Mouse (Mus musculus) midbrain, embryonic 14.5 days (tissue): ENCODE measurements at regions not wholly inside any gene's neighbourhood (a gene's known extent, or its start where the extent isn't known, plus 50 kb on each side); places are given as distances from the start of the nearest gene placed in this dataset.

Source experiments
- ATAC-seq: fragments of 200-750 bp; cut with Nextera tagmentation; 2 replicates; pipeline ENCODE4 v1.8.0; 2017; ENCODE audit warnings: moderate number of reproducible peaks, moderate library complexity; ENCODE audit not compliant: low FRiP score, low TSS enrichment
- DNase-seq: peaks from one replicate; pipeline ENCODE4 v3.0.0-alpha.2; 2015
- H3K27ac ChIP-seq: fragments of 300-500 bp; sonication (generic); replicated peaks from 2 replicates; pipeline ENCODE4 v1.5.1; 2014; ENCODE audit warnings: mild to moderate bottlenecking, low read depth, low read length, moderate library complexity
- H3K27me3 ChIP-seq: fragments of 300-500 bp; sonication (generic); 2 replicates; pipeline ENCODE4 v1.6.1; 2014; ENCODE audit warnings: low read length, control low read depth, mixed read lengths; ENCODE audit not compliant: control insufficient read depth, insufficient read depth
- H3K36me3 ChIP-seq: fragments of 300-500 bp; sonication (generic); 2 replicates; pipeline ENCODE4 v1.6.1; 2014; ENCODE audit warnings: low read length, control low read depth; ENCODE audit not compliant: control insufficient read depth, insufficient read depth
- H3K4me1 ChIP-seq: fragments of 300-500 bp; sonication (generic); 2 replicates; pipeline ENCODE4 v1.6.1; 2014; ENCODE audit warnings: mild to moderate bottlenecking, antibody characterized with exemption, low read length, control low read depth; ENCODE audit not compliant: control insufficient read depth, insufficient read depth
- H3K4me2 ChIP-seq: fragments of 300-500 bp; sonication (generic); 2 replicates; pipeline ENCODE4 v1.6.1; 2014; ENCODE audit warnings: mild to moderate bottlenecking, low read length, moderate library complexity
- H3K4me3 ChIP-seq: fragments of 300-500 bp; sonication (generic); replicated peaks from 2 replicates; pipeline ENCODE4 v1.5.1; 2014; ENCODE audit warnings: low read depth, low read length
- H3K9ac ChIP-seq: fragments of 300-500 bp; sonication (generic); replicated peaks from 2 replicates; pipeline ENCODE4 v1.6.1; 2014; ENCODE audit warnings: mild to moderate bottlenecking, low read length, moderate library complexity
- H3K9me3 ChIP-seq: fragments of 300-500 bp; sonication (generic); 2 replicates; pipeline ENCODE4 v1.6.1; 2016; ENCODE audit warnings: low read length, control low read depth, mixed read lengths; ENCODE audit not compliant: control insufficient read depth
- WGBS: fragments of 180-500 bp; shearing (Covaris S2); extraction: QIAGEN DNeasy Blood & Tissue Kit; methylation state at CpG from one replicate; pipeline ENCODE4 v1.1.7; 2014; 5-methylcytosine and 5-hydroxymethylcytosine counted together

- no peaks in the 10 kb centered on the region for H3K9me3 ChIP-seq
- H3K27ac ChIP-seq: no peak overlapping the region
- H3K4me2 ChIP-seq: no peak overlapping the region
- DNase-seq (no peak), ATAC-seq (no peak)
- 91% methylated on average over 1 of the region's 1 CpGs for WGBS
- H3K4me3 ChIP-seq: no peak overlapping the region
- H3K27me3 ChIP-seq: no peaks in the 10 kb centered on the region
- no peak overlapping the region for H3K9ac ChIP-seq
- H3K36me3 ChIP-seq: no peaks in the 10 kb centered on the region
- H3K4me1 ChIP-seq: no peaks in the 10 kb centered on the region
Measured at GRCm38 (mm10) chr14:81770421-81770820, 1786.5 kb downstream of the Olfm4 start.

GRCm38 (mm10) chr14:81771826-81772225 lies 1787.9 kb downstream of the Olfm4 start:
- no peaks in the 10 kb centered on the region for H3K27me3 ChIP-seq
- DNase-seq (no peak), ATAC-seq (no peak)
- no peaks in the 10 kb centered on the region for H3K4me1 ChIP-seq
- no peak overlapping the region for H3K4me2 ChIP-seq
- H3K36me3 ChIP-seq: no peaks in the 10 kb centered on the region
- no peak overlapping the region for H3K9ac ChIP-seq
- H3K27ac ChIP-seq: no peak overlapping the region
- WGBS: 97% methylated on average over 1 of the region's 1 CpGs
- no peak overlapping the region for H3K4me3 ChIP-seq
- H3K9me3 ChIP-seq: no peaks in the 10 kb centered on the region

GRCm38 (mm10) chr14:81788859-81789258 lies 1805.0 kb downstream of the Olfm4 start:
- Histone ChIP-seq H3K36me3 (no peaks in the 10 kb centered on the region), H3K9me3 (no peaks in the 10 kb centered on the region), H3K4me3 (no peak overlapping the region), H3K9ac (no peak overlapping the region), H3K4me1 (no peaks in the 10 kb centered on the region), H3K27me3 (no peaks in the 10 kb centered on the region), H3K4me2 (no peak overlapping the region), H3K27ac (no peak overlapping the region)
- WGBS: 81% methylated on average over 2 of the region's 2 CpGs
- no peak for DNase-seq
- ATAC-seq: no peak

- Histone ChIP-seq H3K27ac (no peak overlapping the region), H3K9ac (no peak overlapping the region), H3K4me1 (no peaks in the 10 kb centered on the region), H3K9me3 (no peaks in the 10 kb centered on the region), H3K4me2 (no peak overlapping the region), H3K36me3 (no peaks in the 10 kb centered on the region), H3K27me3 (no peaks in the 10 kb centered on the region), H3K4me3 (no peak overlapping the region)
- ATAC-seq (no peak), DNase-seq (no peak)
- 84% methylated on average over 2 of the region's 2 CpGs for WGBS
Measured at GRCm38 (mm10) chr14:81823786-81824185, 1839.9 kb downstream of the Olfm4 start.

- Histone ChIP-seq H3K4me2 (no peak overlapping the region), H3K9ac (no peak overlapping the region), H3K27ac (no peak overlapping the region), H3K27me3 (no peaks in the 10 kb centered on the region), H3K4me3 (no peak overlapping the region), H3K36me3 (no peaks in the 10 kb centered on the region), H3K4me1 (no peaks in the 10 kb centered on the region), H3K9me3 (no peaks in the 10 kb centered on the region)
- DNase-seq (no peak), ATAC-seq (no peak)
- 55% methylated on average over 2 of the region's 2 CpGs for WGBS
Measured at GRCm38 (mm10) chr14:81858617-81859016, 1874.7 kb downstream of the Olfm4 start.

GRCm38 (mm10) chr14:81870388-81870787 lies 1886.5 kb downstream of the Olfm4 start:
- H3K4me1 ChIP-seq: no peaks in the 10 kb centered on the region
- H3K27me3 ChIP-seq: no peaks in the 10 kb centered on the region
- 51% methylated on average over 1 of the region's 1 CpGs for WGBS
- no peak for ATAC-seq
- H3K27ac ChIP-seq: no peak overlapping the region
- H3K4me3 ChIP-seq: no peak overlapping the region
- no peak overlapping the region for H3K4me2 ChIP-seq
- H3K9me3 ChIP-seq: no peaks in the 10 kb centered on the region
- H3K36me3 ChIP-seq: no peaks in the 10 kb centered on the region
- no peak overlapping the region for H3K9ac ChIP-seq
- DNase-seq: peak; percentile 15
